Mouse (Mus musculus): ENCODE measurements around the gene Tas1r1. TPM values are rescaled to one million over a fixed set of nuclear protein-coding genes. Genes with fewer than 3 reads are reported as not detected.

Gene Tas1r1
- polyA plus RNA-seq, 1 experiment from 2014 or later: 0.07 TPM

- Histone ChIP-seq H3K4me3 (replicated peaks) (no peak overlapping the region), H3K4me2 (no peak overlapping the region), H3K4me1 (replicated peaks) (peaks cover 54% of the 10 kb centered on the region), H3K27me3 (peaks cover 4% of the 10 kb centered on the region; the same call in 1 of the 2 replicates), H3K9ac (no peak overlapping the region), H3K9me3 (replicated peaks) (no peaks in the 10 kb centered on the region), H3K36me3 (replicated peaks) (peaks cover 20% of the 10 kb centered on the region), H3K27ac (replicated peaks) (no peak overlapping the region)
- ATAC-seq (ENCODE audit: insufficient read depth): no peak
- WGBS (ENCODE audit: insufficient replicate concordance): 53% methylated on average over 10 of the region's 10 CpGs
Observed at GRCm38 (mm10) chr4:151985886-151986285, 52.5 kb downstream of the Tas1r1 start.

GRCm38 (mm10) chr4:151983560-151983959, 54.8 kb downstream of the Tas1r1 start:
- Histone ChIP-seq H3K27me3 (peaks cover 4% of the 10 kb centered on the region; the same call in 1 of the 2 replicates), H3K9ac (no peak overlapping the region), H3K4me2 (no peak overlapping the region), H3K4me1 (replicated peaks) (peaks cover 42% of the 10 kb centered on the region), H3K9me3 (replicated peaks) (no peaks in the 10 kb centered on the region), H3K4me3 (replicated peaks) (no peak overlapping the region), H3K27ac (replicated peaks) (no peak overlapping the region), H3K36me3 (replicated peaks) (peaks cover 32% of the 10 kb centered on the region)
- ATAC-seq (ENCODE audit: insufficient read depth): no peak
- 53% methylated on average over 9 of the region's 9 CpGs for WGBS (ENCODE audit: insufficient replicate concordance)

- Histone ChIP-seq H3K9ac (no peak overlapping the region), H3K4me1 (replicated peaks) (peaks cover 38% of the 10 kb centered on the region), H3K27me3 (peaks cover 4% of the 10 kb centered on the region; the same call in 1 of the 2 replicates), H3K4me3 (replicated peaks) (no peak overlapping the region), H3K4me2 (0 out of 2 replicates have a peak overlapping the region, but pooled peaks have one; percentile 0), H3K27ac (replicated peaks) (no peak overlapping the region), H3K9me3 (replicated peaks) (no peaks in the 10 kb centered on the region), H3K36me3 (replicated peaks) (peaks cover 37% of the 10 kb centered on the region)
- no peak for ATAC-seq (ENCODE audit: insufficient read depth)
- WGBS (ENCODE audit: insufficient replicate concordance): 52% methylated on average over 17 of the region's 17 CpGs
Observed at GRCm38 (mm10) chr4:151983043-151983442, 55.3 kb downstream of the Tas1r1 start.

- peaks cover 28% of the 10 kb centered on the region for H3K4me1 ChIP-seq (replicated peaks)
- H3K9ac ChIP-seq: no peak overlapping the region
- H3K27ac ChIP-seq (replicated peaks): no peak overlapping the region
- no peaks in the 10 kb centered on the region for H3K9me3 ChIP-seq (replicated peaks)
- H3K27me3 ChIP-seq: peaks cover 4% of the 10 kb centered on the region; the same call in 1 of the 2 replicates
- peaks cover 53% of the 10 kb centered on the region for H3K36me3 ChIP-seq (replicated peaks)
- ATAC-seq (ENCODE audit: insufficient read depth): peak; percentile 59
- 16% methylated on average over 5 of the region's 5 CpGs for WGBS (ENCODE audit: insufficient replicate concordance)
- H3K4me3 ChIP-seq (replicated peaks): no peak overlapping the region
- no peak overlapping the region for H3K4me2 ChIP-seq
Observed at GRCm38 (mm10) chr4:151981363-151981762, 57.0 kb downstream of the Tas1r1 start.

- no peak overlapping the region for H3K27ac ChIP-seq (replicated peaks)
- H3K4me1 ChIP-seq (replicated peaks): peaks cover 25% of the 10 kb centered on the region
- no peaks in the 10 kb centered on the region for H3K9me3 ChIP-seq (replicated peaks)
- 81% methylated on average over 8 of the region's 8 CpGs for WGBS (ENCODE audit: insufficient replicate concordance)
- no peaks in the 10 kb centered on the region for H3K27me3 ChIP-seq
- no peak overlapping the region for H3K9ac ChIP-seq
- H3K36me3 ChIP-seq (replicated peaks): peaks cover 59% of the 10 kb centered on the region
- ATAC-seq (ENCODE audit: insufficient read depth): no peak
- no peak overlapping the region for H3K4me3 ChIP-seq (replicated peaks)
- H3K4me2 ChIP-seq: no peak overlapping the region
Observed at GRCm38 (mm10) chr4:151980699-151981098, 57.7 kb downstream of the Tas1r1 start.

Other genes with a start within 250 kb of the Tas1r1 start
- 27.4 and 31.1 TPM in 2 replicates for gene Camta1, start 176.7 kb downstream of the Tas1r1 start, polyA plus RNA-seq (2015; fragmentation: Nextera tagmentation; extraction: Ambion mirVana)
- gene Dnajc11, start 104.9 kb downstream of the Tas1r1 start, polyA plus RNA-seq (2015; fragmentation: Nextera tagmentation; extraction: Ambion mirVana): 45.5 and 49.1 TPM in 2 replicates
- 6.4 and 7.9 TPM in 2 replicates for gene Thap3, start 49.6 kb downstream of the Tas1r1 start, polyA plus RNA-seq (2015; fragmentation: Nextera tagmentation; extraction: Ambion mirVana)
- gene Phf13, start 42.3 kb downstream of the Tas1r1 start, polyA plus RNA-seq (2015; fragmentation: Nextera tagmentation; extraction: Ambion mirVana): 5.1 and 5.7 TPM in 2 replicates
- 6.3 and 7.2 TPM in 2 replicates for gene Klhl21, start 29.8 kb downstream of the Tas1r1 start, polyA plus RNA-seq (2015; fragmentation: Nextera tagmentation; extraction: Ambion mirVana)
- 7.8 and 8.4 TPM in 2 replicates for gene Zbtb48, start 10.9 kb downstream of the Tas1r1 start, polyA plus RNA-seq (2015; fragmentation: Nextera tagmentation; extraction: Ambion mirVana)
- 13.7 and 14.6 TPM in 2 replicates for gene Nol9, start 753 bp upstream of the Tas1r1 start, polyA plus RNA-seq (2015; fragmentation: Nextera tagmentation; extraction: Ambion mirVana)
- 5.1 and 5.9 TPM in 2 replicates for gene Plekhg5, start 33.9 kb upstream of the Tas1r1 start, polyA plus RNA-seq (2015; fragmentation: Nextera tagmentation; extraction: Ambion mirVana)
- 0.37 and 0.50 TPM in 2 replicates for gene Tnfrsf25, start 77.4 kb upstream of the Tas1r1 start, polyA plus RNA-seq (2015; fragmentation: Nextera tagmentation; extraction: Ambion mirVana)
- 1.5 and 2.0 TPM in 2 replicates for gene Espn, start 113.8 kb upstream of the Tas1r1 start, polyA plus RNA-seq (2015; fragmentation: Nextera tagmentation; extraction: Ambion mirVana)
- 0.14 TPM in 1 of 2 replicates, not detected in the other for gene Hes2, start 120.3 kb upstream of the Tas1r1 start, polyA plus RNA-seq (2015; fragmentation: Nextera tagmentation; extraction: Ambion mirVana)
- gene Acot7, start 139.6 kb upstream of the Tas1r1 start, polyA plus RNA-seq (2015; fragmentation: Nextera tagmentation; extraction: Ambion mirVana): 14.0 and 14.2 TPM in 2 replicates
- gene Gpr153, start 235.7 kb upstream of the Tas1r1 start, polyA plus RNA-seq (2015; fragmentation: Nextera tagmentation; extraction: Ambion mirVana): 0.76 and 1.2 TPM in 2 replicates

All from liver, embryonic 15.5 days (tissue).